Mouse (Mus musculus) thymus, postnatal 10 days (tissue): ENCODE measurements around the gene Atp6v0a2.

Experiments used
- DNase-seq, 2 experiments: peaks; one replicate each; pipeline ENCODE4 v3.0.0; 2021; ENCODE audit warnings: low spot score in 2 of 2

The Atp6v0a2 gene

DNA sequence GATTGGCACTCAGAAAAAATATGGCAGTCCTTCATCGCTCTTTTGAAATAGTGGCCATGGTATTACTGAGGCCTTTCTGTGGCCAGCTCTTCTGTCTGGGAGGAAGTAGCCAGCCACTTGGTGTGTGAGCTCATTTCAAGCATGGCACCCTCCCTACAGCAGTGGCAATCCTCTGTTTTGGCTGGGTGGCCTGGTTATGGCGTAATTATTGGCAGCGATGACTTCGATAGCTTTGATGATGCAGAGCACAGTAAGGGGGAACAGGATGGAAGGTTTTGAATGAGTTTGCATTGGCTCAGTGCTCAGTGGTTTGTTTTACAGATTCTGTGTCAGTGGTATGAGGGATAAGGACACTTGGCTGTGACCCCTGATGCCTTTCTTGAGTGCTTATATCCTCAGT, 8.3 kb downstream of the Atp6v0a2 start:
- no peak for DNase-seq

DNA sequence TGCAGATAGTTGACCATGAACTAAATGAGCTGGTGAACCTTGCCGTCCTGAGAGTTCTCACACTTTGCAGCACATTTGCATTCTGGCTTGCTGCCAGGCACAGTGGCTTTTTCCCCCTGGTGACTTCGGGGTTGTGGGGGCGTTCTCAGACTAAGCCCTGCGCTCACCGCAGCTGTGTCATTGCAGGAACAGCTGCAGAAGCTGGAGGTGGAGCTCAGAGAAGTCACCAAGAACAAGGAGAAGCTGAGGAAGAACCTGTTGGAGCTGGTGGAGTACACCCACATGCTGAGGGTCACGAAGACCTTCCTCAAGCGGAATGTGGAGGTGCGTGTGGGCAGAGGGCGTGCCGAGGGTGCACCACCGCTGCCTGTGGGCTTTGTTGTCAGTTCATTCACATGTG, 8.9 kb downstream of the Atp6v0a2 start:
- DNase-seq, result peak; percentile 69 to 74

- peak; percentile 26 to 28 for DNase-seq
Observed at GRCm38 (mm10) chr5:124637836-124638235, 9.5 kb downstream of the Atp6v0a2 start.

- DNase-seq, result no peak
Observed at GRCm38 (mm10) chr5:124713741-124714140, 85.4 kb downstream of the Atp6v0a2 start.

DNA sequence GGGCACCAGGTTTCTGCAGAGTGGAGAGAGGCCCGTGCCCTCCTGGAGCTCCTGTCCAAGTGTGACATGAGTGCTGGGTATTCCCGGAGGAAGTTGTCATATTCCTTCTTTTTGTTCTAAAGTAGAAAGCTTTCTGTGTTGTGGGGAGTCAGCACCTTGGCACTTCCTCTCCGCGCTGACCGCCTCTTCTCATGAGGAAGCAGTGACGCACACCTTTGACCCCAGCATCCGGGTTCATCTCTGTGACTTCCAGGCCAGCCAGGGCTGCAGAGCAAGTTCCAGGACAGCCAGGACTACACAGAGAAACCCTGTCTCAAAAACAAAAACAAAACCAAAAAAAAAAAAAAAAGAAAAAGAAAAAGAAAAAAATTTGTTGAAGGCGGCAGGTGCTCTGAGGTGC, 86.8 kb downstream of the Atp6v0a2 start:
- DNase-seq, result no peak

- no peak for DNase-seq
Observed at GRCm38 (mm10) chr5:124717969-124718368, 89.6 kb downstream of the Atp6v0a2 start.

GRCm38 (mm10) chr5:124718396-124718795, 90.0 kb downstream of the Atp6v0a2 start:
- no peak for DNase-seq

DNA sequence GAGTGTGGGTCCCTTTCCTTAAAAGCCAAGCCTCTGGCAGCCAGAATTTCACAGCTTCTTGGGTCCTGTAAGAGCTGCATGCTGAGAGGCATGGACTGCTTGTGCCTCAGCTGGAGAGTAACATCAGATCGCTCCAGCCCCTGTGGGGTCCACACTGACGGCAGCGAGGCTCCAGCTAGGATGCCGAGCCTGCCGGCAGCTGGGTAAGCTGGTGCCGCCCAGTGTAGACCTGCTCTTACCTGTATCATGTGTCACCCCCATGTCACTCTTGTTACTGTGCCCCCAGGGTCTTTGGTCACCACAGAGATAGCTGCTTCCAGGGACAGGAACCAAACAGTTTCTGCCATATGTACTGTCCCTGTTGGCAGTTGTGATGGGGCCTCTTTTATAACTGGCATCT, 94.7 kb downstream of the Atp6v0a2 start:
- DNase-seq, result no peak

GRCm38 (mm10) chr5:124724997-124725396, 96.6 kb downstream of the Atp6v0a2 start, which contains the start of gene Dnah10:
Gene Dnah10 (plus strand): TSS chr5:124725085.
- DNase-seq, result no peak

GRCm38 (mm10) chr5:124729662-124730206, 101.4 kb downstream of the Atp6v0a2 start:
- DNase-seq, result no peak

DNA sequence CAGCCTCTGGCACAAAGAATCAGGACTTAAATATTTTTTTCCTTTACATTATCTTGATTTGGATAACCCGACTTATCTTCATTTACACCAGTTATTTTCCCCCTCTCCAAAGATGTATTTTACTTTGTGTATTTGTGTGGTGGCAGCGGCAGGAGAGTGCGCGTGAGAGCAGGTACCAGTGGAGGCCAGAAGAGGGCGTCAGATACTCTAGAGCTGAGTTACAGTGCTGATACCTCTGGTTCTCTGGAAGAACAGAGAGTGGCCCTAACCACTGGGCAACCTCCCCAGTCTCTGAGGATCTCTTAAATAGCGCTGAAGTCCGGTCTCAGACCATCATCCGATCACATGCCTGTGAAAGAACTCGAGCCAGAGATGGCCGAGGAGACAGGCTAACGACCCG, 105.6 kb downstream of the Atp6v0a2 start:
- no peak for DNase-seq

DNA sequence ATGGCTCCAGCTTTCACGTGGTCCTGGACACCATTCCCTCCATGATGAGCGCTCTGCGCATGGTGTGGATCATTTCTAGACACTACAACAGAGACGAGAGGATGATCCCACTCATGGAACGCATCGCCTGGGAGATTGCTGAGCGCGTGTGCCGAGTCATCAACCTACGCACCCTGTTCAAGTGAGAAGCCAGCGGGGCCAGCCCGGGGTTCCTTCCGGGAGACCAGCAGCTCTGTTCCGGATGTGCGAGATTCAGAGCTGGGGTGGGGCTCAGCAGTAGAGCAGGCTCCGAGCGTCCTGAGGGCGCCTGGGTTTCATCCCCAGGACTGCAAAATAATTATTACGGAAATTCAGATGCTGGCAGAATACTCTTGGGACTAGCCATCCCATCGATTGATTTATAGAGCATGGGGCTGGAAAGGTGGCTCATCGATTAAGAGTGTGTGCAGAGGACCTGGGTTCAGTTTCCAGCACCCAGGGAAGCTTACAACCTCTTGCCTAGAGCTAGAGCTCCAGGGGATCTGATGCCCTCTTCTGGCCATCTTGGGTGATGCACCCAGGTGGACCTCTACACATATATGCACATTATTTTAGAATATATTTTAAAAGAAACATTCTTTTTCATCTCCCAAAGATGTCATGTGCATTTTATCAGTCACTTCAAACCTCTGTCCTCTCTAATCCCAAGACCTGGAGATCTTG, 113.7 kb downstream of the Atp6v0a2 start:
- DNase-seq, result no peak

DNA sequence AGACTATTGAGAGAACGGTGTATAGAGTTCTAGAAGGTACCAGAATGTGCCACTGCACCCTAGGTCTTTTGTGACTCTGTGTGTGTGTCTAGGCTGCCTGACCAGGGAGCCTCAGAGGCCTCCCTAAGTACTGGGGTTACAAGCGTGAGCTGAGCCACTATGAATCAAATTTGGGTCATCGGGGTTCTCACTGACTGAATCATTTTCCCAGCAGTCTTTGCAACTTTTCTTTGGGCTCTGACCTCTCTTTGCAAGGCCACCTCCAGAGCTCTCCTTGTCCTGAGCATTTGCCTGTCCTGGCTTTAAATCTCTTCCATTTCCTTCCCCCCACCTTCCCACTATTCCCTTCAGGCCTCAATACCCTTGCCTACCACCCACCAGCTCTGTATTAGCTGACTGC, 115.5 kb downstream of the Atp6v0a2 start:
- no peak for DNase-seq

GRCm38 (mm10) chr5:124746220-124746619, 117.8 kb downstream of the Atp6v0a2 start:
- DNase-seq, result no peak

DNA sequence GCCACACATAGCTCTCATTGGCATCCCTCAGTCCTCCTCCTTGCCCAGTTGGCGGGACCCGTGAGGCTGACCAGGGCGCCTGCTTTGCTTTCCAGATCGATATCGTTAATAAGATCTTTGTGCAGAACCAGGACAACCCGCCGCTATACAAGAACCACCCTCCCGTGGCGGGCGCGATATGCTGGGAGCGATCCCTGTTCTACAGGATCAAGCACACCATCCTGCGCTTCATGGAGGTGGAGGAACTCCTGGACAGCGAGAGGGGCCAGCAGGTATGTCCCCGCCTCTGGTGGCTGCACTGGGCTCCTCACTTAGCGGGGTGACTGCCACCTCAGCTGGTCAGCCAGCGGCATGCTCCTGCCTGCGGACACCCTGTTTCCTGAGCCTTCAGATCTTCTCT, 119.9 kb downstream of the Atp6v0a2 start:
- no peak for DNase-seq

DNA sequence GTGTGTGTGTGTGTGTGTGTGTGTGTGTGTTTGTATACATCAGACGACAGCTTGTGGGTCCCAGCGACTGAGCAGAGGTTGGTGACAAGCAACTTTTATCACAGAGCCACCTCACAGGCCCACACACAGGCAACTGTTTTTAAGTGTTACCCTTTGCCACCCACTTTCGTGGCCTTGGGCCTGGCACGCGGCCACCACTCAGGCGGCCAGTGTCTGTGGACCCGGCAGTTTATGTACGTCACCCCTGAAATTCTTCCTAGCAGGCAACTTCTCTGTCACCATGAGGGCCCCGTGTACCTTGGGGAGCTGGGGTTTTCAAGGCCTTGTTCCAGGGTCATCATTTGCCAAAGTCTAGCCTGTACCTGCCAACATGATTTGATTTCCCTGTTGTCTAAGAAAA, 123.3 kb downstream of the Atp6v0a2 start:
- no peak for DNase-seq

DNA sequence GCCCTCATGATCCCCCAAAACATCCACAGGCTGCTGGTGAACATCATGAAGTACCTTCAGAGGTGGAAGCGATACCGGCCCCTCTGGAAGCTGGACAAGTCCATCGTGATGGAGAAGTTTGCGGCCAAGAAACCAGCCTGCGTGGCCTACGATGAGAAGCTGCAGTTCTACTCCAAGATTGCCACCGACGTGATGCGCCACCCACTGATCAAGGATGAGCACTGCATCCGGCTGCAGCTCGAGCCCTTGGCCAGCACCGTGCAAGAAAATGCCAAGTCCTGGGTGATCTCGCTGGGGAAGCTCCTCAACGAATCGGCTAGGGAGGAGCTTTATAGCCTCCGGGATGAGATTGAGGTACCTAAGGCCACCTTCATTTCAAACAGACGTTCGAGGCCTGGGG, 132.6 kb downstream of the Atp6v0a2 start:
- peak in 1 of 2 experiments; percentile 39 for DNase-seq

DNA sequence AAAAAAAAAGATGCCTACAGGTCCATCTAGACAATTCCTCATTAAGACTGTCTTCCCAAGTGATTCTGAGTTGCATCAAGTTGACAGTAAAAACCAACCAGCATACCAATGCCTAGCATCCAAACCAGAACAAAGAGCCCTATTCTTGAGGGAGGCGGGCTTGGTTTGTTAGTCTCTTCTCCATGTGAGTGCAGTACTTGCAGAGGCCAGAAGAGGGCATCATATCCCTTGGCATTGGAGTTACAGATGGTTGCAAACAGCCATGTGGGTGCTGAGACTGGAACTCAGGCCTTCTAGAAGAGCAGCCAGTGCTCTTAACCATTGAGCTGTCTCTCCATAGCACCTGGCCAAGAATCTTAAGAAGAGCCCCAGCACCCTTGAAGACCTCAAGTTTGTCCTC, 133.4 kb downstream of the Atp6v0a2 start:
- no peak for DNase-seq
